Mouse (Mus musculus) bone marrow macrophage, adult 2 months (primary cell): ENCODE measurements around the gene Gm43951.

Source experiments
- CTCF ChIP-seq: IDR thresholded peaks from 2 replicates; pipeline ENCODE4 v1.5.1; 2012; ENCODE audit warnings: low read depth, mild to moderate bottlenecking, low read length, moderate library complexity
- POLR2A ChIP-seq: IDR thresholded peaks from 2 replicates; pipeline ENCODE4 v1.6.1; 2012; ENCODE audit warnings: mild to moderate bottlenecking, low read depth, low read length, borderline replicate concordance

DNA sequence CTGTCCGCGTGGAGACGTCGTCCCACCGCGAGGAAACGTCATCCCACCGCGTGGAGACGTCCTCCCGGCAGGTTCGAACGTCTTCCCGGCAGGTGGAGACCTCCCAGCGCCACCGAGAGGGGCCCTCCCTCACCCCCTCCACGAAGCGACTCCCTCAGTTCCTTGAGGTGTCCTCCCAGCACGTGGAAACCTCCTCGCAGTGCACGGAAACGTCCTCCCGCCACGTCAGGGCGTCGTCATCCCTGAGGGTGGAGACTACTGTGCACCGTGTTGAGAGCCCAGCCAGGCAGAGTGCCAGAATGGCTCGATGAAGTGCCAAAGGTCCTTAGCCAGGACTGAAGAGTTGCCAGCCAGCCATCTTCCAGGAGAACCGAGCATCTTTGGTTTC lies 8.8 kb upstream of the Gm43951 start, which contains the start of gene Med31:
- no peak for TF ChIP-seq CTCF
- TF ChIP-seq POLR2A: no peak
